Mouse (Mus musculus) gonadal fat pad, adult 2 months (tissue): ENCODE measurements at regions not wholly inside any gene's neighbourhood (a gene's known extent, or its start where the extent isn't known, plus 50 kb on each side); places are given as distances from the start of the nearest gene placed in this dataset.

Experiments used
- DNase-seq: peaks from one replicate; pipeline ENCODE4 v3.0.0-alpha.2; 2012; ENCODE audit warnings: low read depth

GRCm38 (mm10) chr11:19468373-19468772, 449.6 kb upstream of the Meis1 start:
- DNase-seq: peak; percentile 16

DNA sequence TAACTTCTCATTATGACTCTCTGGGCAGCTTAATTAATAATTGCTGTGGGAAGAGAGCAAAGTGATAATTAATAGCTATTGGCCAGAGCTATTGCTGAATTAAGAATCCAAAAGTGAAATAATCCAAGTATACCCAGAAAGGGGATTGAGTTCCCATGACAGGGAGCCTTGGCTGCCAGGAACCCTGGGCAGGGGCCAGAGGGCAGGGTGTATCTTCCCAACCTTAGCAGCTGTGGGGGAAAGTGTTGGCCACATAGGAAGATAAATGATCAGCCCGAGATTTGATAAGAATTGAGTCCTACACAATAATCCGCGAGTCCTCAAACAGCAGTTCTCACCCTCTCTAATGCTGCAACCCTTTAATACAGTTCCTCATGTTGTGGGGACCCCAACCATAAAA, 450.0 kb upstream of the Meis1 start:
- DNase-seq: no peak

DNA sequence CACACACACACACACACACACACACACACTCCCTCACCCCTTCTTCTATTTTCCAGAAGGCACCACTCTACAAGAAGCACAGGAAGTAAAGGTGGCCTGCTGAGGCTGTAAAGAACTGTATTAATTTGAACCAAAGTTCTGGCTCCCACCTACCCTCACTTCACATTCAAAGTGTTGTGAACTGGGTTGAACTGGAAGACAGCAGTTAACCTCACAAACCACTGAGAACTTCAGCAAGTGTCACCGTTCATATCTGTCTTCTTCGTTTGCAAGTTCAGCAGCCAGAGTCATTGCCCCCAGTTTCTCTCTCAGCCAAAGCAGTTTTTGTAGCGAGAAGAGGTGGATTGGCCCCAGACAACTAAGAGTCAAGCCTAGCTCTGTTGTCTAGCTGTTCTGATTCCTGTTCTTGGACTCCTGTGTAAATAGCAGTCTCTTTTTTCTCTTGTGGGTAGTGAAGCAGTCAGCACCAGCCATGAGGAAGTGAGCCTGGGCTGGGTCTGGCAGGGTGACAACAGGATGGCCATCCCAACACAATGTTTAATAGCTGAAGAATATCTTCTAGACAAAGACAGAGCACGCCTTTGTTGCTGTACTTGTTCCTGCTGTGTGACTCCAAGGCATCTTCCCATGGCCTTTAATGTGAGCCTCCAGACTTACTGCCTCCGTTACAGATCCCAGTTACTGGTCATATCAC, 452.0 kb upstream of the Meis1 start:
- no peak for DNase-seq

DNA sequence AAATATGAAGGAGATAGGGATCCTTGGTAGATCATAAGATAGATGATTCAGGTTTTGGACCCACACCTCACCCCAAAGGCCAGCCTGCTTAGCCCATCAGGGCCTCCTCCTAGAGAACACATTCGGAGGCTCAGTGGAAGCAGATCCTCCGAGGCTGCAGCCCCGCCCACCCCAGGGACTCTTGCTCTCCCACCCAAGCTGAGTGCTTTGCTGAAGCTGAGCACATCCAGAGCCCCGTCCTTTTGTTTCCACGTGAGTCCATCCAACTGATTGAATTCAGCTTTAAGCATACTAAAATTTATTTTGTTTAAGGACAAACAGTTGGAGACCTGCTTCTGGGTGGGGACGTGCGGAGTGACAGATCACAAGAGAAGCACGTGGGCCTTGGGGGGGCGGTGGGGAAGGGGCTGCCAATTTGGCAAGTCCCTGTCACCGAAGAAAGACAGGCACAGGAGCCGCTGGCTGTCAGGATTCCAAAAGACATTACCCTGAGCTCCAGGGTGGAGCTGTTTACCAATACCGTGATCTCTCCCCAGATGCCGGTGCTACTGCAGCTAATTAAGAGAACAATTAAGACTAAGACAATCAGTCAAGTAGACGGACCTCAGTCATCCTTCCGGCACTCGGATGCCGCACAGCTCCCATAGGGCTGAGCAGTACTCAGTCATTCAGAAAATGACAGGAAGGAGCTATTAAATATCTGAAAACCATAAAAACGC, 448.9 kb upstream of the Spred2 start:
- DNase-seq: no peak

DNA sequence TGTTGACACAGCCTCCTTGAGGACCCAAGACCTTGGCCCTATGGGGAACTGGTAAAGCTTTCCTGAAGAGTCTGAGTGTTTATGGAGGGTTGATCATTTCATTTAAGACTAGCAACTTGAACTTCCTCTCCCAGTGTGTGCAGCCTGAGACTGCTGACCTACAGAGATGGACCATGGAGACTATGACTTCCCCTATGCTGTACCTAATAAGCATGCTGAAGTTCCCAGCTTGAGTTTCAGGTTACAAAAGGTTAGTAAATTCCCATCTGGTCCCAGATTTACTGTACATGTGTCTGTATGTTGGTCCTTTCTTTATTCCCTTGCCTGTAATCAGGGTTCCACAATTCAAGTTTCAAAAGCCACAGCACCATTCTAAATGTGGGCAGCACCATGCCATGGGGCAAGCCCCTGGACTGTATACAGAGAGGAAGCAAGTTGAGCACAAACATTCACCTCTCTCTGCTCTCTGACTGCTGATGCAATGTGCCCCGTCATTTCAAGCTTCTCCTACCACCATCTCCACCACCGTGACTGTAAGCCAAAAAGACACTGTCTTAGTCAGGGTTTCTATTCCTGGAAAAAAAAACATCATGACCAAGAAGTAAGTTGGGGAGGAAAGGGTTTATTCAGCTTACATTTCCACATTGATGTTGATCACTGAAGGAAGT, 431.0 kb upstream of the Spred2 start:
- no peak for DNase-seq

DNA sequence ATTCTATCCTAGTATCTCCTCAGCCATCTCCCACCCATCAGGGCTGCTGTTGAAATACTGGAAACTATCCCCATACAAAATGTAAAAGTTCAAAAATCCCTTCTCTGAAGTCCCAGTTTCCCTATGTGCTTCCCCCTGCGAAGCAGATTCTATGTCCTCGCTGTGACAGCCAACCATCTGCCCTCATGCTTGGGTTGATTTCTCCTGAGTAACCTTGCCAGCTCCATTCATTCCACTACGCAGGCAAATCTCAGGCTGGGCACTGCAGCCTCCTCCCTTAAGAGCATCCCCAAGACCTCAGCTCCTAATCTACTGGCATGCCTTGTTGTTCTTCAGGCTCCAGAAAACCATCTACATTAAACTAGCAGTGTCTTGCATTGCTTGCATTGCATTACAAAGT, 402.5 kb upstream of the Spred2 start:
- no peak for DNase-seq

DNA sequence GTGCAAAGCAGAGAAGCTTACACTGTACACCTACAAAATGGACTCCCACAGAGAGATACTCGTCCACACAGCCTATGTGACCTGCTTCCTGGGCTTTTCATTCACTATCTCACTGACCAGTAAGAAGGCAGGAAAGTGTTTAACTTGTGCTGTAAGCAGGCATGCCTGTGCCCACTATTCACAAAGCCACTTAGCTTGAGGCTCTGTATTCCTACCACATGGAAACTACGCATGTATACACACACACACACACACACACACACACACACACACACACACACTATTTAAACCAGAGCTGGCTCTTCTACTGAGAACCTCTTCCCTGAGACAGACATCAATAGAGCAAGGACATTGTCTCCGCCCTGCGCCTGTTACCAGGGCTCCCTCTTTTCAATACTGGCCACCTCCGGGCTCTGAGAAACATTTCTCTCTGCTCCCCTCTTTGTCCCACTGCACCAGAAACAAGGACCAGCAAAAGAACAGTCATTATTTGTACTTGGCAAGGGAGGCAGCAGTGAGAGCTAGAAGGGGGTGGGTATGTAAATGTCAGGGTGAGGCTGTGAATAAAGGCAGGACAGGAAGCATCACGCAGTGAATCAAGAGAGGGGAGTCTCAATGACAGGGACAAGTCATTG, 400.2 kb upstream of the Spred2 start:
- DNase-seq: no peak

- no peak for DNase-seq
These were observed 395.0 kb upstream of the Spred2 start for GRCm38 (mm10) chr11:19529126-19529525.

DNA sequence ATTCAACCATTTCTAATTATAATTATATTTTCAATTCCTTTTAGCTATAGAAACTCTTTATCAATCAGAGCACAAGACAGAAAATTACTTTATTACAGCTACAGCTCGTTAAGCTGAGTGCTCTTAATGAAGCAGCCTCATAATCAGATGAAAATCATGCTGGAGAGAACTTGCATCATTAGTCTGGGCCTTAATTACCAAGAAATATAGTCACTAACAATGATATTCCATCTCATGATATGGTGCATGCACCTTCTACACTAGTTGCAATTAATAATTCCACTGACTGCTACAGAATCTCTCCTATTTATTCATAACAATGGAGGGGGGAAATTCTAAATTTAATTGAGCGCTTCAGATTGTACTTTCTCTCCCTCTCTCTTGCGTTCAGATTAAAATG, 393.5 kb upstream of the Spred2 start:
- no peak for DNase-seq

- DNase-seq: no peak
These were observed 392.7 kb upstream of the Spred2 start for GRCm38 (mm10) chr11:19531255-19532003.

GRCm38 (mm10) chr11:19532867-19533266, 391.3 kb upstream of the Spred2 start:
- no peak for DNase-seq

DNA sequence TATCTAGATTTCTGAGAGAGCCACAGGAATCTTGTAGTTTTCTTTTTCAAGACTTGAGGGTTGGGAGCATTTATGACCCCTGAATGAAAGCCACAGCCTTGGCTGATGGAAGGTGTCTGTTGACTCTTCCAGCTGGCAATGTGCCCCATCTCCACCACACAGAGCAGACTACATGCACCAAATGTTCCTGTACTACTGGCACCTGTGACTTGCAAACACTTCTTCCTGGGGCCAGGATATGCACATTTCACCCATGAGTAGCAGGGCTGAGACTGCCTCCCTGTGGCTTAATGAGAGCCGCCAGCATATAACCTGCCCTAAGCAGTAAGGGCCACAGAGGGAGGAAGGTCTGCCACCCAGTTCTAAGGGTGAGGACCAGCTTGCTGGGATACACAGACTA, 390.5 kb upstream of the Spred2 start:
- DNase-seq: no peak

- DNase-seq: no peak
These were observed 389.0 kb upstream of the Spred2 start for GRCm38 (mm10) chr11:19535215-19535614.

DNA sequence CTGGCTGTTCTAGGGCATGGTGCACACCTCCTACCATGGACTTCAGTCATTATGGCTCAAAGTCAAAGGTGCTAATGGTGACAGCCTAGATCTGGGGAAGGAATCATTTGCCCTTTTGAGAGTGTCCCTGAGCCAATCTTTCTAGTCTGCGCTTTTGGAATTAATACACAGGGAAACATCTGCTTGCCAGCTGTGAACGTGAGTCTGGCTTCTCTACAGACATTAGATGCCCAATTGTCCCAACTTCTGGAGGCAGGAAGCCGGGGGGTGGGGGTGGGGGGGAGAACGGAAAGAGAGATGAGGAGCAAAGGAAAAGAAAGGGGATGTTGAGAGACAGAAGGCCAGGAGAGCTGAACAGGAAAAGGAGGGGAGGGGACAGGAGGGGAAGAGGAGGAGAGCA, 377.9 kb upstream of the Spred2 start:
- DNase-seq: no peak

GRCm38 (mm10) chr11:19554316-19554946, 369.7 kb upstream of the Spred2 start:
- no peak for DNase-seq

DNA sequence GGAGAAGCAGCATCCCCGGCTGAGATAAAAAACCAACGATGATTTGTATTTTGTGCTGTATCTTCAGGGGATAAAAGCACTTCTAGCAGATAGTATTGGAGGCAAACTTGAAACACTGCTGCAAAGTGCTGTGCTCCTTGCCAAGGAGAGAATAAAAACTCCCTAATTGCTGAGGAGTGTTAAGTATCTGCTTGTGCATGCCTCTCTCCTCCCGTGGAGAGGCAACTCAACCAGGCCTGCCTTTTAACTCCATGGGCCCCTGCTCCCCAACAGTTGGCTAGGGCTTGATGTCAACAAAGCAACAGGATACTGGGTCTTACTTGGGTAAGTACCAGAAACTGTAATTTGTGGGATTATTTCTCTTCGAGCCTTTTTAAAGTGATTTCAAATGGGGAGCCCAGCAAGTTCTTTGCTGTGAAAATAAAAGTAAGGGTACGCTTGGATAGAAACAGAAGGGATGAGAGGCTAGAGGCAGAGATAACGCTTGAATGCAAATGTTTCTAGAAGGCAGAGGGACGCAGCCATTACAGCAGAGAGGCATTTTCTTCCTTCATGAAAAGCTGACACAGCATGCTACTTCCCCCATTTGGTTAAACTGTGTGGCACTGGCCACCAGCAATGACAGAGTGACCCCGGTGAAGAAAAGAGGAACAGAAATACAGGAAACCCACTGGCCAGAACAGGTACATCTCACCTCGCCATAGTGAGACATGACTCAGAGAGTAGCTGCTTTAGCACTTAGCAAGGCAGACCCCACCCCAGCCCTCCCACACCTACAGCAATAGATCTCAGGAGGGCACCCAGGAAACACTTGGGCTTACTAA, 369.0 kb upstream of the Spred2 start:
- DNase-seq: no peak

GRCm38 (mm10) chr11:19560452-19560851, 363.7 kb upstream of the Spred2 start:
- DNase-seq: no peak

DNA sequence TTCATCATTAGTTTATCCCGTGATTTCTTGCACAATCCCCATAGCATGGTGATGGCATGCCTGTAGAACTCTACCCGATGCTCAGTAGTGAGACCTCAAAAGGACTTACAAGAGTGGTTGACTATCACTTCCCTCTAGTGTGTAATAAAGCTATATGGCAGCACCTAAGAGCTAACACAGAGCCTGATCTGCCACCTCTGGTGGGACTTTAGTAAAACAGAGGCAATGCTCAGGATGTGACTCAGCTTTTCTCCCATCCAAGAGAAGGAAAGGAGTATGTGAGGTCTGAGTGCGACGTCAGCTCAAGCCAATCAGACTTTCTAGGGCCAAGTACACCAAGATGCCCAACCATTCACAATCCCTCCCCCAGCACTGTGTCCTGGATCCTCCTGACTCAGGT, 361.5 kb upstream of the Spred2 start:
- no peak for DNase-seq

GRCm38 (mm10) chr11:19585228-19585627, 338.9 kb upstream of the Spred2 start:
- DNase-seq: no peak
